Mouse (Mus musculus) lung, adult 18-20 months (tissue): ENCODE measurements around the gene Gprin2.

Source experiments
- DNase-seq, 2 experiments: peaks; one replicate each; pipeline ENCODE4 v3.0.0; 2022; ENCODE audit warnings: mixed read lengths in 2 of 2

Gene Gprin2

GRCm38 (mm10) chr14:34200738-34201230 is 669 bp downstream of the Gprin2 start:
- peak; percentile 16 to 17 for DNase-seq

DNA sequence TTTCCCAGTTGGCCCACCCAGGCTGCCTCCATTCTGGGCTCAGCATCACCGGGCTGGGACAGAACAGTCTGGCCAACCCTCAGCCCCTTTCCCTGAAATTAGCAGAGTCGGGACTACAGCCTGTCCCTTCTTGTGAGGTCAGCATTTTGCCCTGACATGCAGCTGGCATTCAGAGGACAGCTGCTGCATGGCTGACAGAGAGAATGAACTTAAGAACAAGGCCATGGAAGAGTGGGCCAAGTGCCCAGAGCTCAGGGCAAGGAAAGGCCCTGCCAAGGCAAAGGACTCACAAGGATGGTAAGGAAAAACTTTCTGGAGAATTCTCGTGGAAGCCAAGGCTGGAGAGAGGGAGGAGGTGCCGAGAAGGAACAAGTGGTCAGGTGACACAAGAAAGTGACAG is 4.7 kb downstream of the Gprin2 start:
- no peak for DNase-seq

- no peak for DNase-seq
Observed at GRCm38 (mm10) chr14:34195466-34195865, 6.0 kb downstream of the Gprin2 start.

DNA sequence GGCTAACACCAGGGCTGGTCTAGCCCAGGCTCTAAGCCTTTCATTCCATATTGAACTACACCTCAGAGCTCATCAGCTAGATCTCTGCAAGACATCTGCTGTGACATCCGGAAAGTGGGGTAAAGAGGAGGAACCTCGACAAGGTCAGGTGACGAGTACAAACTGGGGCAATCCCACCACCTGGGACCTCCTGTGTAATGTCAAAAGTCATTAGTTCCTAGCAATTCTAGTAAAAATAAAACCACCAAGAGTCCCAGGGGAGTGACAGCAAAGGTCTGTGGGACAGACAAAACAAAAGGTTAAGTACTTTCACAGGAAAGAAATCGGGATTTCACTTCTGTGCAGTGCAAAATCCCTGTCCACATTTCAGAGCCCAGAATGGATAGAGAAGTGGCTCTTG is 7.6 kb downstream of the Gprin2 start:
- no peak for DNase-seq

DNA sequence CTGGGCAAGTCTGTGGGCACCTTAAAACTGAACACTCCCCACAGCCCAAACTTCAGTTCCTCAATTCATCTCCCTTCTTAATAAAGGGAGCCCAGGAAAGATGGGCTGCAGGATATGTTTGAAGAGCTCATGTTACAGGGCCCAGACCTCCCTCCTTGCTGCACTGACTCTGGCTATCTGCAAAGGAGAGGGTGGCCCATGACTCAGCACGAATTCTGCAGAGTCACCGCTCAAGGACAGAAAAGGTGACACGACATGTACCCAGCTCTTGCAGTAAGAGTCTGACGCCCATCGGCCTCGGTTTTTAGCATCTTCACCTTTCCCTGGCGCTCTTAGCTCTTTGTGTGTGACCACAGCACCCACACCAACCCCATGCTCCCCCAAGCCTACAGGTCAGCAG is 11.1 kb downstream of the Gprin2 start:
- DNase-seq, result no peak

- peak; percentile 73 to 82 for DNase-seq
Observed at GRCm38 (mm10) chr14:34188629-34189028, 12.8 kb downstream of the Gprin2 start.

DNA sequence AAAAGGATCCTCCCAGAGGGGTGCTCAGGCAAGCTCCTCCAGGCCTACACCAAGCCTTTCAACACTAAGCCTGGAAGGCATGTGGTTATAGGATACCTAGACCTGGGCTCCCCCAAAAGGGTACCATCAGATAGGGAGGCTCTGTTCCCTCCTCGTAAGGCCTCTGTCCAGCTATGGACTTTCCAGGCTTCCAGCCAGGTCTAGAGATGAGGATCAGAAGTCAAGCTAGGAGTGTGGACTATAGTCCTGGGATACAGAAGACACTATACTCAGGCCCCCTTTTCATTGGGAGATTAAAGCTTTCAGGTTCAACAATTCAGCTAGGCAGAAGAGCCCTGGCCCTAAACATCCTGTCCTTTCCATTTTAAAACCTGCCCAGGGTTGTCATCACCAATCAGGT is 18.4 kb downstream of the Gprin2 start:
- no peak for DNase-seq

DNA sequence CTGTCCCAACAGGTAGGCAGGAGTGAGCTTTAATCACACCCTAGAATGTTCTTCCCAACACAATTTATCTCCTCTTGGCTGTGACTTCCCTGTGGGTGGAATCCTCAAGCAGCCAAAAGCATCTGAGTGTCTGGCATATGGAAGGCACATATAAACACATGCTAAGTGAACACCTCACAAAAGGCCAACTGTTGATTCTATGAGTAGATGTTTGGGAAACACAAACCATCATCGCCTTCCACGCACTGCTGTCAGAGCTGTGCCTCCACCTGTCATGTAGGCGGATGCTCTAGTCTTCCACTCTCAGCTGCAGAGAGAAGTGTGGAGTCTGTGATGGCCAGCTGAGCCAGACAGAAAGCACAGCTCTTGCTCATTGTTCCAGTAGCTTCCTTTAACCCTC is 22.1 kb downstream of the Gprin2 start:
- DNase-seq, result no peak

DNA sequence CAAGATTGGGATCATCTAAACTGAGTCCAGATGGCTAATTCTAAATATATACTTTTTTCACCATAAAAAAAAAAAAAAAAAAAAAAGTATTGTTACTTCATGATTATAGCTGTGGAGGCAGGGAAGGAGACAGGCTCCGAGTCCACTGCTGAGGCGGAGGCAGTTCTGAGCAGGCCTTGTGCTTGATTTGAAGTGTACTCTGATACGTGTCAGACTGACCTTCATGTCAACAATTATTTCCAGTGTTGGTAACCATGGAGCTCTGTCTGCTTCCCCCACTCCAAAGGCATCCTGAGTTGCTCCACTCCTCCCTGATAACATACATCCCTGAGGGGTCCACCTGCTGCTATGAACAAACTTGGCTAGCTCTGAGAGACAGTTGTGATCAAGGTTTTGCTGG is 30.3 kb downstream of the Gprin2 start:
- DNase-seq, result no peak

GRCm38 (mm10) chr14:34155752-34156151 is 45.7 kb downstream of the Gprin2 start:
- no peak for DNase-seq

DNA sequence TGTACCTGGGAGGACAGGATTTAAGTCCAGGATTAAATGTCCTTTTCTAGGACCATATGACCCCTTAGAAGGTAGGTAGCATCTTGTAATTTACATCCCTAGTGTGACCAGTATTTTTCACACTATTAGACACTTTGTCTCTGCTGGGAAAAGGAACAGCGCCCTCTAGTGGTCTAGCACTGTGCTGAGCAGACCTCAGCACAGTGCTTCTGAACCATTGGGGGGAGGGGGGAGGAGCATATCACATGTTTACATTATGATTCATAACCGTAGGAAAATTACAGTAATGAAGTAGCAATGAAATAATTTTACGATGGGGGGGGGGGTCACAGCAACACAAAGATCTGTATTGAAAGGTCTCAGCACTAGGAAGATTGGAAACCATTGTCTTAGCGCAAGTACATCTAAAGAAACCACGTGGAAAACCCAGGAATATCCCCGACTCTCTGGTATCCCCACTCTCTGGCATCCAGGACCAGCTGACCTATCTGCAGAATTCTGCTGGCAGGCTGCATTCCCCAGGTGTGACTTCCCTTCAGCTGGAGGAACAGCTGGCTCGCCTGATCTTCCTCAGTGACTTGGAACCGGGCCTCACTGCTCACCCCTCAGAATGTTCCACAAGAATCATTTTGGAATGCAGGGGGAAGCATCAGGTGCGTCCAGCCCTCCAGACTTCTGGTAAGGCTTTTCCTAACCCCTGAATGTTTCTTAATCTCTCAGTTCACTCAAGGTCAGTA is 46.7 kb downstream of the Gprin2 start:
- peak; percentile 15 to 41 for DNase-seq

DNA sequence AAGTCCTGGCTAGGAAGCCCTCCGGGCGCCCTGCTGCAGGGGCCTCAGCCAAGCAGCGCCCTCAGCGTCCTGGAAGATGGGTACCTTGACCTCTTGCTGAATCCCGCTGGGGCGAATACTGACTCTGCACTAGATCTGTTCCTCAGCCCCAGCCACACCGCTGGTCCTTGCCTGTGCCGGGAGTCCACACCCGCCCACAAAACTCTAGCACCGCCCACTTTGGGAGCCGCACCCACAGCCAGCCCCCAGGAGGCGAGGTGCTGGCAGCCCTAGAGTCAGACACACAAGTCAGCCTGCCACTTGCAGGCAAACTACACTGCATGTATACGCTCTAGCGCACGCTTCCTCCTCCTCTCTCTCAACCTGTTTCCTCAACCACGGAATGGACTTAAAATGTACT is 49.1 kb downstream of the Gprin2 start, which contains the start of gene Npy4r:
TSS of gene Npy4r (minus strand) at position 148 of the 400 bp plus-strand sequence.
- peak; percentile 69 to 74 for DNase-seq

- no peak for DNase-seq
Observed at GRCm38 (mm10) chr14:34142915-34143314, 58.5 kb downstream of the Gprin2 start.

GRCm38 (mm10) chr14:34142316-34142715 is 59.1 kb downstream of the Gprin2 start:
- no peak for DNase-seq

DNA sequence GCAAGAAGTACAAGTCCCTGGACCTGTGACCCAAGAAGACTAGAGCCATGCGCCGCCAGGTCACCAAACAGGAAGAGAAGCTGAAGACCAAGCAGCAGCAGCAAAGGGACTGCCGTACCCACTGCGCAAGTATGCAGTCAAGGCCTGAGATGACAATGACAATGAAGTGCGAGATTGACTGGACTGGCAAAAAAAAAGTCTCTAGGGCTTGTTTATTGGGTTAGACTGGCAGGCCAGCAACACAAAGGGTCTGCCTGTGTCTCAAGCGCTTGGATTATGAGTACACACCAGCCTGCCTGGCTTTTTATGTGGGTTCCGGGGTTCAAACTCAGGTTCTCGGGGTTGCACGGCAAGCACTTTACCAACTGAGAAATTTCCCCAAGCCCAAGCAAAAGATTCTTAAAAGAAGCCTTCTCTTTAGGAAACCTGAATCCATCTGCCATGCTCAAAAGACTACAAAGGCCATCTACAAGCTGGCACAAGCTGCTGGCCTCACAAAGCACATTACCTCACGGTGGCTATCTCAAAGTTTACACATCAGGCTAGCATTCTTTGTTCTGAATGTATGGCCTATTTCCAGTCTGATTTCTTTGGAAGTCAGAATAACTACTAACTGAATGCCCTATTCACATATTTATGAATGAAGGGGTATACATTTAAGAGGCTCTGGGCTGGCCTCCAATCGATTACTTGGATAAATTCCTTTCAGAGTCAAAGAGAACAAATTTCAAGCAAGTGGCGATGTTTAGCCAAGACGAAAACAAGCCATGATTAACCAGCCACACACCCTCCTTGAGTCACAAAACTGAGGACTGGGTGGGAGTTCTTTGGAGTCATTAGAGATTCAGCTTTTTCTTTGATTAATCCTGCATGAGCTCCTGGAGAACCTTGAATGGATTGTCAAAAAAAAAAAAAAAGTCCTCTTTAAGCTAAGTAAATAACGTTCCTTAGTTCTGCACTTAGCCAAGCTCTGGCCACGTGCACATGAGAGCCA is 61.5 kb downstream of the Gprin2 start:
- no peak for DNase-seq
